Mouse (Mus musculus): Measurements from ENCODE around the gene Zap70. TPM values are rescaled to one million over a fixed set of nuclear protein-coding genes. Genes with fewer than 3 reads are reported as not detected.
A peak's percentile ranks its signal among the peaks of the same experiment; 100 is the strongest.
"Not testable (repeated sequence)": the region's sequence is repeated elsewhere in the genome, so short reads cannot be mapped to it uniquely, and the experiment has no call there.

The Zap70 gene
- polyA plus RNA-seq, 1 experiment from 2014 or later: 0.48 TPM

- H3K36me3 ChIP-seq: peaks cover 48% of the 10 kb centered on the region
- ATAC-seq: no peak
- 87% methylated on average over 14 of the region's 14 CpGs for WGBS
- H3K4me1 ChIP-seq (replicated peaks): no peaks in the 10 kb centered on the region
- H3K4me3 ChIP-seq (replicated peaks): no peak overlapping the region
- no peaks in the 10 kb centered on the region for H3K9me3 ChIP-seq
- no peak overlapping the region for H3K27ac ChIP-seq
- H3K27me3 ChIP-seq (replicated peaks): no peaks in the 10 kb centered on the region
- no peak overlapping the region for H3K4me2 ChIP-seq (replicated peaks)
- no peak overlapping the region for H3K9ac ChIP-seq
Measured at GRCm38 (mm10) chr1:36807782-36808565, 46.4 kb downstream of the Zap70 start.

GRCm38 (mm10) chr1:36811806-36812205 lies 50.2 kb downstream of the Zap70 start:
- Histone ChIP-seq H3K4me1 (replicated peaks) (no peaks in the 10 kb centered on the region; the same call in 1 of the 2 replicates), H3K4me2 (replicated peaks) (no peak overlapping the region), H3K4me3 (replicated peaks) (no peak overlapping the region), H3K27ac (no peak overlapping the region), H3K9me3 (no peaks in the 10 kb centered on the region), H3K9ac (no peak overlapping the region), H3K36me3 (peaks cover 35% of the 10 kb centered on the region), H3K27me3 (replicated peaks) (no peaks in the 10 kb centered on the region)
- ATAC-seq: no peak
- WGBS: 84% methylated on average over 7 of the region's 7 CpGs

GRCm38 (mm10) chr1:36813415-36813814 lies 51.8 kb downstream of the Zap70 start:
- peak; percentile 28; the same call in 1 of the 2 replicates for ATAC-seq
- no peak overlapping the region for H3K4me2 ChIP-seq (replicated peaks)
- peaks cover 34% of the 10 kb centered on the region for H3K36me3 ChIP-seq
- no peaks in the 10 kb centered on the region; the same call in 1 of the 2 replicates for H3K4me1 ChIP-seq (replicated peaks)
- H3K27ac ChIP-seq: no peak overlapping the region
- no peaks in the 10 kb centered on the region for H3K9me3 ChIP-seq
- WGBS: 45% methylated on average over 7 of the region's 7 CpGs
- no peaks in the 10 kb centered on the region for H3K27me3 ChIP-seq (replicated peaks)
- no peak overlapping the region for H3K4me3 ChIP-seq (replicated peaks)
- no peak overlapping the region for H3K9ac ChIP-seq

GRCm38 (mm10) chr1:36814271-36814903 lies 52.8 kb downstream of the Zap70 start:
- Histone ChIP-seq H3K4me1 (replicated peaks) (no peaks in the 10 kb centered on the region; the same call in 1 of the 2 replicates), H3K27ac (no peak overlapping the region), H3K36me3 (peaks cover 29% of the 10 kb centered on the region), H3K4me2 (replicated peaks) (no peak overlapping the region), H3K9me3 (no peaks in the 10 kb centered on the region), H3K27me3 (replicated peaks) (no peaks in the 10 kb centered on the region), H3K9ac (no peak overlapping the region), H3K4me3 (replicated peaks) (no peak overlapping the region)
- ATAC-seq: no peak
- 63% methylated on average over 5 of the region's 5 CpGs for WGBS

GRCm38 (mm10) chr1:36815166-36815565 lies 53.6 kb downstream of the Zap70 start:
- no peak overlapping the region for H3K27ac ChIP-seq
- ATAC-seq: no peak
- no peaks in the 10 kb centered on the region; the same call in 1 of the 2 replicates for H3K4me1 ChIP-seq (replicated peaks)
- no peaks in the 10 kb centered on the region for H3K9me3 ChIP-seq
- H3K4me3 ChIP-seq (replicated peaks): no peak overlapping the region
- WGBS: 90% methylated on average over 6 of the region's 6 CpGs
- H3K4me2 ChIP-seq (replicated peaks): no peak overlapping the region
- no peaks in the 10 kb centered on the region for H3K27me3 ChIP-seq (replicated peaks)
- H3K9ac ChIP-seq: no peak overlapping the region
- peaks cover 31% of the 10 kb centered on the region for H3K36me3 ChIP-seq

- not testable (repeated sequence) for H3K9me3 ChIP-seq; H3K27ac ChIP-seq; H3K9ac ChIP-seq; H3K4me3 ChIP-seq (replicated peaks); H3K4me1 ChIP-seq (replicated peaks); ATAC-seq; H3K4me2 ChIP-seq (replicated peaks); H3K27me3 ChIP-seq (replicated peaks)
- WGBS: 90% methylated on average over 4 of the region's 4 CpGs
- H3K36me3 ChIP-seq: peaks cover 38% of the 10 kb centered on the region
Measured at GRCm38 (mm10) chr1:36821918-36822317, 60.3 kb downstream of the Zap70 start.

- ATAC-seq: no peak
- WGBS: 92% methylated on average over 5 of the region's 5 CpGs
- no peak overlapping the region for H3K27ac ChIP-seq
- H3K4me3 ChIP-seq (replicated peaks): no peak overlapping the region
- H3K36me3 ChIP-seq: peaks cover 37% of the 10 kb centered on the region
- no peaks in the 10 kb centered on the region for H3K9me3 ChIP-seq
- H3K4me1 ChIP-seq (replicated peaks): no peaks in the 10 kb centered on the region
- no peaks in the 10 kb centered on the region for H3K27me3 ChIP-seq (replicated peaks)
- no peak overlapping the region for H3K9ac ChIP-seq
- no peak overlapping the region for H3K4me2 ChIP-seq (replicated peaks)
Measured at GRCm38 (mm10) chr1:36824356-36824755, 62.8 kb downstream of the Zap70 start.

GRCm38 (mm10) chr1:36830913-36831866 lies 69.6 kb downstream of the Zap70 start:
- 54% methylated on average over 14 of the region's 14 CpGs for WGBS
- no peak for ATAC-seq
- H3K9ac ChIP-seq: no peak overlapping the region
- H3K27me3 ChIP-seq (replicated peaks): no peaks in the 10 kb centered on the region
- H3K4me3 ChIP-seq (replicated peaks): no peak overlapping the region
- H3K4me1 ChIP-seq (replicated peaks): no peaks in the 10 kb centered on the region
- H3K36me3 ChIP-seq: peaks cover 33% of the 10 kb centered on the region
- no peaks in the 10 kb centered on the region for H3K9me3 ChIP-seq
- H3K4me2 ChIP-seq (replicated peaks): no peak overlapping the region
- no peak overlapping the region for H3K27ac ChIP-seq

Other genes with a start within 250 kb of the Zap70 start
- 2.9 and 3.4 TPM in 2 replicates for gene Cnnm3, start 249.9 kb upstream of the Zap70 start, polyA plus RNA-seq (2015; fragmentation: Nextera tagmentation; extraction: Ambion mirVana)
- gene Ankrd23, start 224.9 kb upstream of the Zap70 start, polyA plus RNA-seq (2015; fragmentation: Nextera tagmentation; extraction: Ambion mirVana): 12.7 and 14.7 TPM in 2 replicates
- gene Gm42417, start 222.4 kb upstream of the Zap70 start, polyA plus RNA-seq (2015; fragmentation: Nextera tagmentation; extraction: Ambion mirVana): 0.20 TPM in 1 of 2 replicates, not detected in the other
- 21.2 and 23.8 TPM in 2 replicates for gene Ankrd39, start 214.4 kb upstream of the Zap70 start, polyA plus RNA-seq (2015; fragmentation: Nextera tagmentation; extraction: Ambion mirVana)
- gene Sema4c, start 203.4 kb upstream of the Zap70 start, polyA plus RNA-seq (2015; fragmentation: Nextera tagmentation; extraction: Ambion mirVana): 10.6 and 11.6 TPM in 2 replicates
- 0.25 and 0.59 TPM in 2 replicates for gene Fam178b, start 78.6 kb upstream of the Zap70 start, polyA plus RNA-seq (2015; fragmentation: Nextera tagmentation; extraction: Ambion mirVana)
- 832 and 903 TPM in 2 replicates for gene Cox5b, start 70.3 kb upstream of the Zap70 start, polyA plus RNA-seq (2015; fragmentation: Nextera tagmentation; extraction: Ambion mirVana)
- 0.34 TPM in 1 of 2 replicates, not detected in the other for gene 4933424G06Rik, start 51.6 kb upstream of the Zap70 start, polyA plus RNA-seq (2015; fragmentation: Nextera tagmentation; extraction: Ambion mirVana)
- 90.3 and 92.0 TPM in 2 replicates for gene Actr1b, start 47.4 kb upstream of the Zap70 start, polyA plus RNA-seq (2015; fragmentation: Nextera tagmentation; extraction: Ambion mirVana)
- gene Tmem131, start 181.9 kb downstream of the Zap70 start, polyA plus RNA-seq (2015; fragmentation: Nextera tagmentation; extraction: Ambion mirVana): 13.3 and 13.7 TPM in 2 replicates